Mouse (Mus musculus) liver, embryonic 13.5 days (tissue): ENCODE measurements at regions not wholly inside any gene's neighbourhood (a gene's known extent, or its start where the extent isn't known, plus 50 kb on each side); places are given as distances from the start of the nearest gene placed in this dataset.

ENCODE experiments used
- ATAC-seq: fragments of 200-750 bp; cut with Nextera tagmentation; 2 replicates; pipeline ENCODE4 v1.8.0; 2017; ENCODE audit warnings: low read depth, mild to moderate bottlenecking, moderate number of reproducible peaks, moderate library complexity
- DNase-seq: peaks from one replicate; pipeline ENCODE4 v3.0.0; 2022
- H3K27ac ChIP-seq: fragments of 300-500 bp; sonication (generic); 2 replicates; pipeline ENCODE4 v1.5.1; 2015; ENCODE audit warnings: moderate library complexity, mild to moderate bottlenecking, inconsistent platforms
- H3K27me3 ChIP-seq: fragments of 300-500 bp; sonication (generic); 2 replicates; pipeline ENCODE4 v1.6.1; 2015; ENCODE audit warnings: mild to moderate bottlenecking, inconsistent platforms
- H3K36me3 ChIP-seq: fragments of 300-500 bp; sonication (generic); 2 replicates; pipeline ENCODE4 v1.6.1; 2015; ENCODE audit warnings: mild to moderate bottlenecking, inconsistent platforms
- H3K4me1 ChIP-seq: fragments of 300-500 bp; sonication (generic); replicated peaks from 2 replicates; pipeline ENCODE4 v1.6.1; 2015; ENCODE audit warnings: inconsistent platforms
- H3K4me2 ChIP-seq: fragments of 300-500 bp; sonication (generic); 2 replicates; pipeline ENCODE4 v1.6.1; 2015; ENCODE audit warnings: inconsistent platforms, mild to moderate bottlenecking, moderate library complexity
- H3K4me3 ChIP-seq: fragments of 300-500 bp; sonication (generic); replicated peaks from 2 replicates; pipeline ENCODE4 v1.5.1; 2015; ENCODE audit warnings: mild to moderate bottlenecking, inconsistent platforms
- H3K9ac ChIP-seq: fragments of 300-500 bp; sonication (generic); 2 replicates; pipeline ENCODE4 v1.6.1; 2015; ENCODE audit warnings: mild to moderate bottlenecking, inconsistent platforms
- H3K9me3 ChIP-seq: fragments of 300-500 bp; sonication (generic); replicated peaks from 2 replicates; pipeline ENCODE4 v1.6.1; 2016; ENCODE audit warnings: inconsistent platforms
- WGBS: fragments of 180-500 bp; shearing (Covaris S2); methylation state at CpG from one replicate; pipeline ENCODE4 v1.1.7; 2015; ENCODE audit not compliant: insufficient replicate concordance; 5-methylcytosine and 5-hydroxymethylcytosine counted together

DNA sequence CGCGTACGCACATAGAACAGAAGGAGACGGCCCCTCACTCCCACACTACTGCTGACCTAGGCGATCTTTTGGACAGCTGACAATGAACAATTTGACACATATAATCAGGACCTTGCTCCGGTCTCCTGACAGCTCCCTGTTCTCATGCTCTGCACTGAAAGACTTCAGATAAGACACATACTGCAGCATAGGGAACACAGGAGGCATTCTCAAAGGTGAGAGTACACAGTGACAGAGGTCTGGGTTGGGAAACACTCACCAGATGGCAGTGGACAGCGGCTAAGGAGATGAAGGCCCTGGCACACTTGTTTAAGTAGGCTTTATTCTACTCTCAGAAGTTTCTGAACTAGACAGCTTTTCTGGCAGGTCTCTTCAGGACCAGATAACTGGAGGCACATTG, 156.9 kb downstream of the Kctd12 start:
- Histone ChIP-seq H3K4me3 (no peak overlapping the region), H3K9me3 (no peaks in the 10 kb centered on the region), H3K27me3 (no peaks in the 10 kb centered on the region), H3K4me2 (no peak overlapping the region), H3K27ac (no peak overlapping the region), H3K9ac (no peak overlapping the region), H3K36me3 (no peaks in the 10 kb centered on the region), H3K4me1 (no peaks in the 10 kb centered on the region)
- DNase-seq (no peak), ATAC-seq (no peak)
- WGBS: 67% methylated on average over 7 of the region's 7 CpGs

DNA sequence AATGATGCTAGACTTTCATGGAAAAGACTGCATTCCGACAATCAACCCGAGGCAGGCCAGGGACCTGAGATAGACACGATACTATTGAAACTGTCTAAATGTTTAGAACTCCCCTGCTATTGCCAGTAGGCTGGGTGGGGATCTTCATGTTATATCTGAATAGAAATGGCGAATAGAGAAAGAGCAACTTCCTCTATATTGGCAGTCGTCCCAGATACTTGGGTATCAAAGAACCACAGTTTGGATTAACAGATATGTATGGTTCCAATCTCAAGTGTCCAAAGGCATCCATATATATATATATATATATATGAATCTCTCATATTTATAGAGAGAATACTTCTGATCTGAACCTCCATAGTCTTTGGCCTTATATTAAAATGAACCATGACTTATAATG, 161.8 kb downstream of the Kctd12 start:
- H3K36me3 ChIP-seq: no peaks in the 10 kb centered on the region
- no peaks in the 10 kb centered on the region for H3K9me3 ChIP-seq
- no peaks in the 10 kb centered on the region for H3K4me1 ChIP-seq
- 61% methylated on average over 5 of the region's 5 CpGs for WGBS
- DNase-seq (no peak), ATAC-seq (no peak)
- no peak overlapping the region for H3K27ac ChIP-seq
- no peak overlapping the region for H3K9ac ChIP-seq
- no peaks in the 10 kb centered on the region for H3K27me3 ChIP-seq
- H3K4me2 ChIP-seq: no peak overlapping the region
- no peak overlapping the region for H3K4me3 ChIP-seq

DNA sequence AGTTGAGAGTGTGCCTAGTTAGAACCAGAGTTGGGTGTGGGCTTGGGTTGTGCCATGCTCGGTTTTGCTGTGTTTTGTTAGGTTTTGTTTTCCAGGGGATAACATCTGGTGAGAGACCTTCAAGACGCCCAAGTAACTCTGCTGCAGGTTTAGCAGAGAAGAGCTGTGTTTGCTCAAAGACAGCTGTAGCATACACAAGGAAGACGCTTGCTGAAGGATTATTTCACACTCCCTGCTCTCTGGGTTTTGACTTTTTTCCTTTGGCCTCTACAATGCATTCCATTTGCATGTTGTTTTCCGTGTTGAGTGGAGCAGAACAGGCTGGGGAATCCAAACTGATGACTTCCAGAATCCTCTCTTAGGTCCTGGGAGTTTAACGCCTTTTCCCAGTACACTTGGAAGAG, 170.8 kb downstream of the Kctd12 start:
- Histone ChIP-seq H3K27me3 (no peaks in the 10 kb centered on the region), H3K4me3 (no peak overlapping the region), H3K4me1 (peaks cover 10% of the 10 kb centered on the region; the same call in 1 of the 2 replicates), H3K9me3 (no peaks in the 10 kb centered on the region), H3K4me2 (no peak overlapping the region), H3K27ac (no peak overlapping the region), H3K36me3 (no peaks in the 10 kb centered on the region), H3K9ac (no peak overlapping the region)
- no peak for ATAC-seq
- WGBS: 46% methylated on average over 5 of the region's 5 CpGs
- DNase-seq: no peak

DNA sequence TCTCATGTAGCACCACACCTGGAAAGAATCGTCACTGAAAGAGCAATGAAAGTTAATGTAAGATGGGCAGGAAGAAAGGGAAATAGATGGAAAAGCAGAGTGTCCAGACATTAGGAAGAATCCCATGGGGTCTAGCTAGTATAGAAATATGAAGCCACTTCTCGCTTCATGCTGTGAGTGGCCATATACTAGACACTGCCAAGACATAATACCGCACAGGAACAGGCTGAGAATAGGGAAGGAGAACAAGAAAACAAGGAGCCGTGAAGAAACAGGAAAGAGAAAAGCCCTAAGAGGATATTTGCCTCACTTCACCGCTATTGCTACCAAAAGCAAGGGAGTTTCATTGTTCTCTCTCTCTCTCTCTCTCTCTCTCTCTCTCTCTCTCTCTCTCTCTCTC, 171.4 kb downstream of the Kctd12 start:
- no peak overlapping the region for H3K9ac ChIP-seq
- H3K4me3 ChIP-seq: no peak overlapping the region
- ATAC-seq (no peak), DNase-seq (no peak)
- peaks cover 10% of the 10 kb centered on the region; the same call in 1 of the 2 replicates for H3K4me1 ChIP-seq
- 30% methylated on average over 5 of the region's 5 CpGs for WGBS
- no peak overlapping the region for H3K4me2 ChIP-seq
- H3K9me3 ChIP-seq: no peaks in the 10 kb centered on the region
- H3K27ac ChIP-seq: no peak overlapping the region
- H3K27me3 ChIP-seq: no peaks in the 10 kb centered on the region
- no peaks in the 10 kb centered on the region for H3K36me3 ChIP-seq

DNA sequence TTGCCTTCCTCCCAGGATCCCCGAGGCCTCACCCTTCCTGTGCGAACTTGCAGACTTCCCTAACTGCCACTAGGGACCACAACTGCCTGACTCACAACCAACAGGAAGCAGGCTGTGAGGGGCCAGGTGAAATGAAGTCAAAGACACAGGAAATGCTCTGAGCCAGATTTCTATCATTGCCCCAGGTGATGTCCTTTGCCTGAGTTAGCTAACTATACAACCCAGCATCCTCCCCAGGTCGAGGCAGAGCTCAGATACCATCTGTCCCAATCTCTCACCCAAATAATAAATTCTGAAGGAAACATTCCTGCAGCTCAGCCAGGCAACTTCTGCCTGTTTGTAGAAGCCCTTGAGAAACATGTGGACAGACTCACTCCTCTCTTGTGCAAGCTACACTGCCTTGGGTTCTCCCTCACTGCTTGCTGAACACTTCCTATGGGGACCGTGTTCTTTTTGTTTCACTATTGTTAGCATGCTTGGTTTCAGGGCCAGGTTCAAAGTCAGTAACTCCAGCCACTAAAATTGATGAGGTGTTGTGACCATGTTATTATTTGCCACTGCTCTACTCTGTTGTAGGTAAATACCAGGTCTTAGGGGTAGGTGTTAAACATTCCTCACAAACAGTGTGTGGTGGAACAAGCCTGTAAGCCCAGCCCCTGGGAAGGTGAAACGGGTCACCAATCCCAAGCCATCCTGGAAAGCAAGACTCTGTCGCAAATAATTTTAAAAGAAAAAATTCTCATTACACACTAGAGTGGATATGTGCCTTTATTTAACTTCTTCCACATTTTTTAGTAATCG, 172.1 kb downstream of the Kctd12 start:
- Histone ChIP-seq H3K36me3 (no peaks in the 10 kb centered on the region), H3K27me3 (no peaks in the 10 kb centered on the region), H3K9ac (no peak overlapping the region), H3K4me3 (no peak overlapping the region), H3K4me2 (no peak overlapping the region), H3K9me3 (no peaks in the 10 kb centered on the region), H3K27ac (no peak overlapping the region), H3K4me1 (peaks cover 10% of the 10 kb centered on the region; the same call in 1 of the 2 replicates)
- 29% methylated on average over 7 of the region's 7 CpGs for WGBS
- DNase-seq (no peak), ATAC-seq (no peak)

DNA sequence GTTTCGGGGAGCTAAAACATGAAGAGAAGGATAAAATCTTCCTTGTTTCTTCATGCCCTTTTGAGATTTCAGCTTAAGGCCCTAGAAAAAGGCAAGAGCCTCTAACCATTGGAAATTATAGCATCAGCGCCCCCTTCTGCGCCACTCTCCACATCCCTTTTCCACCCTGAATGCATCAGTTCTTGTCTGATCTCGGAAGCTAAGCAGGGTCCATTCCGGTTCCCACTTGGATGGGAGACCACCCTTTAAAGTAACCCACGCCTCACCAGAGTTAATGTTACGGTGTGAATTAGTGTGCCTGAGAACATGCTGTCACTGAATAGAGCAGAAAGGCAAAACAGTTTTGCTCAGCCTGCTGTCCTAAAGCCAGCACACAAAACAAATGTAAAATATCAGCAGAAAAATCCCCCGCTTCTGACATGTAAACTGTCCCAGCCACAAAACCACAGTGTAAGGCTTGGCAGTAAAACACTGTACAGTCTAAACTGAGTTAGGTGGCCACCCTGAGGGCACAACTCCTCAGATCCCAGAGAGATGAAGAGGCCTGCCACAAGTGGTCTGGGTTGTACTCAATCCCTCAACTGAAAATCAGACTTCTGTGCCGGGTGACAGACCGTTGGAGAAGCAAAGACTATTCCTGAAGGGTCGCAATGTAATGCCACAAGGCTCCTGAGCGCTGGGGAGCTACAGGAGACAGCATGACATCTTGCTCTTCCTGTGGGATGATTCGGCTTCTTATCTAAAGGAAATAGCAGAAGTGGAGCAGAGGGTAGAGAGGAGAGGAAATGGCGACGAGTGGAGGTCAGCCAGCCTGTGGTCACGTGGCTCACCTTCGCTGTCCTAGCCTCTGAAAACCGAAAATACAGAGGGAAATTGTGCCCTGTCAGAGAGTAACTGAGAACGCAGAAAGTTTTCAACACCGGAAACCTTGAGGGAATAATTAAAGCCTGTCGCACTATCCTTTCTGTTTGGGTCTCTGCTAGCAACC, 176.2 kb downstream of the Kctd12 start:
- ATAC-seq (peak; percentile 81), DNase-seq (peak; percentile 7)
- Histone ChIP-seq H3K4me1 (peaks cover 10% of the 10 kb centered on the region; the same call in 1 of the 2 replicates), H3K27me3 (no peaks in the 10 kb centered on the region), H3K4me2 (peak overlapping the region; percentile 44), H3K36me3 (no peaks in the 10 kb centered on the region), H3K4me3 (peak overlapping the region; percentile 5; the same call in 1 of the 2 replicates), H3K9me3 (no peaks in the 10 kb centered on the region), H3K27ac (peak overlapping the region; percentile 66), H3K9ac (no peak overlapping the region)
- WGBS: 16% methylated on average over 21 of the region's 21 CpGs

DNA sequence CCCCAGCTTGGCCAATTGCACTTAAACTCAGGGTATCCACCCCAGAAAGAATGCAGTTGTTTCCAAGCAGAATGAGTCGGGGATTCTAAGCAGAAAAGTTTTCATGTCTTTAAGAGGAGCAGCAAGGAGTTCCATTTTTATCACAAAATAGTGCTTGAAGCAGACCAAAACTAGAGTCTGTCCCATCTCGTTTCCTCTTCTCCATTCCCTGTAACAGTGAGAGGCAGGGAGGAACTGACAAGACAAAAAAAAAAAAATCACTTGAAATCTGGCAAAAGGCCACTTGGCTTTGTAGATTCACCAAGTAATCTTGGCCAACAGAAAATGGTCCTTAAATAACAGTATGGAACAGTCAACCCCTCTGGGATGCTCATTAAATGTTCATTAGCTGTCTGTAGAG, 186.8 kb downstream of the Kctd12 start:
- WGBS: 23% methylated on average over 2 of the region's 2 CpGs
- no peak for DNase-seq
- Histone ChIP-seq H3K4me2 (no peak overlapping the region), H3K9me3 (no peaks in the 10 kb centered on the region), H3K36me3 (no peaks in the 10 kb centered on the region), H3K27me3 (no peaks in the 10 kb centered on the region), H3K9ac (no peak overlapping the region), H3K4me3 (no peak overlapping the region), H3K27ac (no peak overlapping the region), H3K4me1 (no peaks in the 10 kb centered on the region)
- ATAC-seq: no peak

DNA sequence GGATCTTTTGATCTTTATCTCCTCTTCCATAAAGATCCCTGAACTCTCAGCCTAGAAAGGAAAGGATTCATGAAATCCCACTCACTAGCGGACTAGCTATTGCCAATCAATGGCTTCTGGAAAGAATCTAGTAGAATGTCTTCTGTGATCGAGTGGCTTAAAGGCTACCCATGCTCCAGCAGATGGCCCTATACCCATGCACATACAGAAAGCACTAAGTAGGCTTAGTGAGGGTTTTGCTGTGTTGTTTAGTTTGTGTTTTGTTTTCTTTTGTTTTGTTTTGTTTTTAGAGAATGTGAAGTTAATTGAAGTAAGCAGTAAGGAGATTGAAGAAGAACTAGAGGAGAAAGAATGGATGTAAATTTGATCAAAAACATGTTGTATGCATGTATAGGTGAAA, 187.5 kb downstream of the Kctd12 start:
- no peak overlapping the region for H3K4me3 ChIP-seq
- H3K27me3 ChIP-seq: no peaks in the 10 kb centered on the region
- DNase-seq (no peak), ATAC-seq (no peak)
- no peaks in the 10 kb centered on the region for H3K4me1 ChIP-seq
- H3K9me3 ChIP-seq: no peaks in the 10 kb centered on the region
- H3K4me2 ChIP-seq: no peak overlapping the region
- WGBS: 60% methylated on average over 2 of the region's 2 CpGs
- H3K27ac ChIP-seq: no peak overlapping the region
- no peak overlapping the region for H3K9ac ChIP-seq
- no peaks in the 10 kb centered on the region for H3K36me3 ChIP-seq

DNA sequence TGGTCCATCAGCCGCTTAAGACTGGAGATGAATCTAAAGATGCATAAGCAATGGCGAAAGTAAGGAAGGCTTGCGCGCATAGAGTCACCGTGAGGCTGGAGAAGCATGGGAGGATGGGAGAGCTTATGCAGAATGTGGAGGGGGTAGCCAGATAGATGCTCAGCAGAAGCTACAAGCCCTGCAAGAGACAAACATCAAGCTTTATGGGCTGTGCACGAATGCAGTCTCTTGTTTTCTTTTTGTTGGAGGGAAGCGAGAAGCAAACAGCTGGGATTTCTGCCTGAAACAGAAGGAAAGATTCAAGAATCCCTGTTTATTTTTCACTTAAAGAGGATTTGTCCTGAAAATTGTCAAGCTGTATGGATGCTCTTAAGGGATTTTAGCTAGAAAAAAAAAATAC, 188.7 kb downstream of the Kctd12 start:
- Histone ChIP-seq H3K9me3 (no peaks in the 10 kb centered on the region), H3K4me3 (no peak overlapping the region), H3K9ac (no peak overlapping the region), H3K27ac (no peak overlapping the region), H3K4me1 (no peaks in the 10 kb centered on the region), H3K4me2 (no peak overlapping the region), H3K27me3 (no peaks in the 10 kb centered on the region), H3K36me3 (no peaks in the 10 kb centered on the region)
- ATAC-seq: no peak
- 80% methylated on average over 7 of the region's 7 CpGs for WGBS
- no peak for DNase-seq

DNA sequence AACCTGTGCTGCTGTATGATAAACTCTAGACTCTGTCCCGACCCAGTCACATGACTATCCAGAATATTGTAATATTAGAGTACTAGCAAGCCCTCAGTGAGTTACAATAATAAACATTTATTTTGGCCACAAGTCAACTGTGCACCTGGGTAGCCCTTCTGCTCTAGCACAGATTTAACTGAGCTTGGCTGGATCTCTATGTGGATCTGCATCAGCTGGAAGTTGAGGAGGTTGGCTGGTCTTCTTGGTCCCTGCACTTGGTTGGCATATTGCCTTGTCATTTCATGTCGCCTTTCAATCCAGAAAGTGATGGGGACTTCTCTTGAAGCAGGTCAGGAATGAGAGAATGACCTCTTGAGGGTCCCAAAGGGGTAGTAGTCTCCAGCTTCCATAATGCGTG, 191.5 kb downstream of the Kctd12 start:
- Histone ChIP-seq H3K4me1 (no peaks in the 10 kb centered on the region), H3K27me3 (no peaks in the 10 kb centered on the region), H3K4me2 (no peak overlapping the region), H3K4me3 (no peak overlapping the region), H3K9me3 (no peaks in the 10 kb centered on the region), H3K27ac (no peak overlapping the region), H3K9ac (no peak overlapping the region), H3K36me3 (no peaks in the 10 kb centered on the region)
- no peak for ATAC-seq
- WGBS: 59% methylated on average over 3 of the region's 3 CpGs
- no peak for DNase-seq

DNA sequence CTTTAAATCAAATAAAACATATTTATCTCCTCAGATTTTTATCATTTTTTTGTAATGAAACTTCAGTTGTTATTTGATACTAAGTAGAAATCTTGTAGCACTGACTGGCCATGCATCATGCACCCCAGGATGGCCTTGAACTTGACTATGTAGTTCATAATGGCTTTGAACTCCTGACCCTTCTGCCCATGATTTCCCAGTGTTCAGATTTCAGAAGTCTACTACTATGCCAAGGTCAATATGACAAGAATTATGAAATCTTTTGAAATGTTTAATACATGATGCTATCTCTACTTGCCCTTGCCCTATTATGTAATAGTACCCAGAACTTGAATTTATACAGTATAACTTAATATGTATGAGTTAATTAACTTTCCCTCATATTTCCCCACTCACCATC, 200.2 kb downstream of the Kctd12 start:
- no peak overlapping the region for H3K27ac ChIP-seq
- no peaks in the 10 kb centered on the region for H3K36me3 ChIP-seq
- no peak for ATAC-seq
- no peaks in the 10 kb centered on the region for H3K4me1 ChIP-seq
- no peak overlapping the region for H3K9ac ChIP-seq
- H3K4me2 ChIP-seq: no peak overlapping the region
- no peak for DNase-seq
- no peaks in the 10 kb centered on the region for H3K27me3 ChIP-seq
- H3K4me3 ChIP-seq: no peak overlapping the region
- no peaks in the 10 kb centered on the region for H3K9me3 ChIP-seq
